Mouse (Mus musculus): Measurements from ENCODE around the gene Serpina11. TPM values are rescaled to one million over a fixed set of nuclear protein-coding genes. Genes with fewer than 3 reads are reported as not detected.

The Serpina11 gene
- total and polyA plus RNA-seq, 2 experiments from 2014 or later = not detected

- TF ChIP-seq CTCF (IDR thresholded peaks at IDR 0.05; ENCODE audit: low read depth) = no peak
- ATAC-seq (no peak), DNase-seq (no peak)
- Histone ChIP-seq H3K9me3 (ENCODE audit: low read length) (0 out of 2 replicates have a peak, but pooled peaks cover 4% of the 10 kb centered on the region), H3K27ac (ENCODE audit: low read depth, low read length) (no peak overlapping the region), H3K36me3 (ENCODE audit: insufficient read depth) (no peaks in the 10 kb centered on the region), H3K4me1 (ENCODE audit: insufficient read depth) (no peaks in the 10 kb centered on the region), H3K9ac (no peak overlapping the region), H3K4me2 (ENCODE audit: low read depth) (no peak overlapping the region), H3K4me3 (ENCODE audit: low read depth, low read length) (no peak overlapping the region), H3K27me3 (ENCODE audit: insufficient read depth, low read length) (no peaks in the 10 kb centered on the region)
- 59% methylated on average over 4 of the region's 4 CpGs for WGBS
Observed at GRCm38 (mm10) chr12:104003238-104003612, 13.5 kb upstream of the Serpina11 start.

GRCm38 (mm10) chr12:104002569-104003237 lies 12.9 kb upstream of the Serpina11 start:
- H3K9ac ChIP-seq = no peak overlapping the region
- no peaks in the 10 kb centered on the region for H3K27me3 ChIP-seq (ENCODE audit: insufficient read depth, low read length)
- 79% methylated on average over 10 of the region's 10 CpGs for WGBS
- H3K4me1 ChIP-seq (ENCODE audit: insufficient read depth) = no peaks in the 10 kb centered on the region
- no peaks in the 10 kb centered on the region for H3K36me3 ChIP-seq (ENCODE audit: insufficient read depth)
- no peak for TF ChIP-seq CTCF (IDR thresholded peaks at IDR 0.05; ENCODE audit: low read depth)
- 0 out of 2 replicates have a peak, but pooled peaks cover 4% of the 10 kb centered on the region for H3K9me3 ChIP-seq (ENCODE audit: low read length)
- ATAC-seq (no peak), DNase-seq (no peak)
- H3K4me2 ChIP-seq (ENCODE audit: low read depth) = no peak overlapping the region
- no peak overlapping the region for H3K4me3 ChIP-seq (ENCODE audit: low read depth, low read length)
- H3K27ac ChIP-seq (ENCODE audit: low read depth, low read length) = no peak overlapping the region

GRCm38 (mm10) chr12:104000594-104000993 lies 10.8 kb upstream of the Serpina11 start:
- Histone ChIP-seq H3K9ac (no peak overlapping the region), H3K27me3 (ENCODE audit: insufficient read depth, low read length) (no peaks in the 10 kb centered on the region), H3K27ac (ENCODE audit: low read depth, low read length) (no peak overlapping the region), H3K9me3 (ENCODE audit: low read length) (0 out of 2 replicates have a peak, but pooled peaks cover 4% of the 10 kb centered on the region), H3K4me3 (ENCODE audit: low read depth, low read length) (no peak overlapping the region), H3K36me3 (ENCODE audit: insufficient read depth) (no peaks in the 10 kb centered on the region), H3K4me2 (ENCODE audit: low read depth) (no peak overlapping the region), H3K4me1 (ENCODE audit: insufficient read depth) (no peaks in the 10 kb centered on the region)
- no peak for DNase-seq
- no peak for ATAC-seq
- 91% methylated on average over 3 of the region's 3 CpGs for WGBS
- no peak for TF ChIP-seq CTCF (IDR thresholded peaks at IDR 0.05; ENCODE audit: low read depth)

DNA sequence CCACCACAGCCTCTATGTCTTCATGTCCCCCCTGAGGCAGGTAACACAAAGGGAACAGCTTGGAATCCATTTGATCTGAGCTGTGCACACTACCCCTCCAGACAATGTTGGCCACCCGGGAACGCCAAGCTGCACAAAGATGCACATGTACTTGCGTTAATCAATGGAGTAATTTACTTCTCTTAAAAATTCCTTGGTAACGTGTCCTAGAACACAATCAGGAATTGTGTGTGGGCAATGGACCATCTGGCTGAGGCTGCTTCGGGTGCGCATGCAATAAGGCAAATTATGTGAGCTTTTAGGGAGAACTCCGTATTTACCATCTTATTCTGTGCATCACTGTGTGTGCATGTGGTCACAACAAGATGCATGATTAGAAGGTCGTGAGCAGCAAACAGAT lies 9.9 kb upstream of the Serpina11 start:
- 60% methylated on average over 8 of the region's 8 CpGs for WGBS

DNA sequence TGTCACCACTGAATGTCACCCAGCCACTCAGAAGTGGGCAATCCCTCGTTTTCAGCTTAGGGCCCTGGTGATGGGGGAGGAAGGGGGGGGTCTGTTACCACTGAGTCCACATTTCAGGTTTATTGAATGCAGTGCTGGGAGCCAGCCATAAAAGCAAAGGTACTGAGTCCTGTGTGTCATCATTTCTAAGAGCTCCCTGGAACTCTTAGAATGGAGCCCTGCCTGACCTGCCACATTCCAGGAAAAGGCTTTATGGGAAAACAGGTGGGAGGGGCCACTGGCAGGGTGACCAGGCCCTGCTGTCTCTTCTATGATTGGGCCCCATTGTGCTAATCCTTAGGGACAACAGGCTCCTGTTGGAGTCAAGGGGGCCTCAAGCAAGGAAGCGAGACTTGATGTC lies 6.8 kb upstream of the Serpina11 start:
- TF ChIP-seq CTCF (IDR thresholded peaks at IDR 0.05; ENCODE audit: low read depth) = no peak
- no peak for DNase-seq
- Histone ChIP-seq H3K4me3 (ENCODE audit: low read depth, low read length) (no peak overlapping the region), H3K27ac (ENCODE audit: low read depth, low read length) (no peak overlapping the region), H3K4me1 (ENCODE audit: insufficient read depth) (no peaks in the 10 kb centered on the region), H3K36me3 (ENCODE audit: insufficient read depth) (no peaks in the 10 kb centered on the region), H3K9me3 (ENCODE audit: low read length) (no peaks in the 10 kb centered on the region), H3K9ac (no peak overlapping the region), H3K4me2 (ENCODE audit: low read depth) (no peak overlapping the region), H3K27me3 (ENCODE audit: insufficient read depth, low read length) (no peaks in the 10 kb centered on the region)
- 44% methylated on average over 2 of the region's 2 CpGs for WGBS
- no peak for ATAC-seq

More for the DNA sequence above, 9.9 kb upstream of the Serpina11 start:
- TF ChIP-seq CTCF (IDR thresholded peaks at IDR 0.05; ENCODE audit: low read depth) = no peak
- Histone ChIP-seq H3K27ac (ENCODE audit: low read depth, low read length) (no peak overlapping the region), H3K4me2 (ENCODE audit: low read depth) (no peak overlapping the region), H3K27me3 (ENCODE audit: insufficient read depth, low read length) (no peaks in the 10 kb centered on the region), H3K4me1 (ENCODE audit: insufficient read depth) (no peaks in the 10 kb centered on the region), H3K4me3 (ENCODE audit: low read depth, low read length) (no peak overlapping the region), H3K9ac (no peak overlapping the region), H3K9me3 (ENCODE audit: low read length) (0 out of 2 replicates have a peak, but pooled peaks cover 2% of the 10 kb centered on the region), H3K36me3 (ENCODE audit: insufficient read depth) (no peaks in the 10 kb centered on the region)
- ATAC-seq = no peak
- DNase-seq = no peak

GRCm38 (mm10) chr12:103995292-103996072 lies 5.7 kb upstream of the Serpina11 start:
- Histone ChIP-seq H3K9ac (no peak overlapping the region), H3K27ac (ENCODE audit: low read depth, low read length) (no peak overlapping the region), H3K9me3 (ENCODE audit: low read length) (no peaks in the 10 kb centered on the region), H3K4me1 (ENCODE audit: insufficient read depth) (no peaks in the 10 kb centered on the region), H3K27me3 (ENCODE audit: insufficient read depth, low read length) (no peaks in the 10 kb centered on the region), H3K36me3 (ENCODE audit: insufficient read depth) (no peaks in the 10 kb centered on the region), H3K4me2 (ENCODE audit: low read depth) (no peak overlapping the region), H3K4me3 (ENCODE audit: low read depth, low read length) (no peak overlapping the region)
- DNase-seq (peak; percentile 86), ATAC-seq (peak; percentile 71)
- TF ChIP-seq CTCF (IDR thresholded peaks at IDR 0.05; ENCODE audit: low read depth) = peak; percentile 89
- WGBS = 40% methylated on average over 5 of the region's 5 CpGs

DNA sequence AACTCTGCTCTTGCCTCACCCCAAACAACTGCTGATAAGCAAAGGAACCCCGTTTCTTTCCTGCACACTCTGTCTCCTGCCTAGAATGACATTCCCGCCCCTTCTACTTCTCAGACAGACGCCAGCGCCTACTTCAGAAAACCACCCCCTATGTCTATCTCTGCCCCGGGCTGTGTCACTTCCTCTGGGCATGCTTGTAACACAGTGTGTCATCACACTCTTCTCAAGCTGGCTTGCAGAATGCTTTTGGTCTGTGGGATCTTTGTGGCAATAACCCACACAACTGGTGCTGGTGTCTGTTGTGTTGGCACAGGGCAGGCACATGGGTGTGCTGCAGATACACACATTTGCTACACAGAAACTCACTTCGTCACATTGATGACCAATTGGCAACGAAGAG lies 3.2 kb upstream of the Serpina11 start:
- no peak for TF ChIP-seq CTCF (IDR thresholded peaks at IDR 0.05; ENCODE audit: low read depth)
- H3K27me3 ChIP-seq (ENCODE audit: insufficient read depth, low read length) = no peaks in the 10 kb centered on the region
- ATAC-seq (0 out of 2 replicates have a peak, but pooled peaks have one; percentile 12), DNase-seq (no peak)
- H3K4me1 ChIP-seq (ENCODE audit: insufficient read depth) = no peaks in the 10 kb centered on the region
- no peak overlapping the region for H3K27ac ChIP-seq (ENCODE audit: low read depth, low read length)
- H3K4me3 ChIP-seq (ENCODE audit: low read depth, low read length) = no peak overlapping the region
- H3K4me2 ChIP-seq (ENCODE audit: low read depth) = no peak overlapping the region
- no peaks in the 10 kb centered on the region for H3K9me3 ChIP-seq (ENCODE audit: low read length)
- H3K9ac ChIP-seq = no peak overlapping the region
- no peaks in the 10 kb centered on the region for H3K36me3 ChIP-seq (ENCODE audit: insufficient read depth)
- 82% methylated on average over 7 of the region's 7 CpGs for WGBS
